Mouse (Mus musculus) lung, postnatal 4 days (tissue): ENCODE measurements around the gene Pecam1.

Experiments
- DNase-seq, 2 experiments: peaks; one replicate each; pipeline ENCODE4 v3.0.0; 2021

Gene Pecam1

DNA sequence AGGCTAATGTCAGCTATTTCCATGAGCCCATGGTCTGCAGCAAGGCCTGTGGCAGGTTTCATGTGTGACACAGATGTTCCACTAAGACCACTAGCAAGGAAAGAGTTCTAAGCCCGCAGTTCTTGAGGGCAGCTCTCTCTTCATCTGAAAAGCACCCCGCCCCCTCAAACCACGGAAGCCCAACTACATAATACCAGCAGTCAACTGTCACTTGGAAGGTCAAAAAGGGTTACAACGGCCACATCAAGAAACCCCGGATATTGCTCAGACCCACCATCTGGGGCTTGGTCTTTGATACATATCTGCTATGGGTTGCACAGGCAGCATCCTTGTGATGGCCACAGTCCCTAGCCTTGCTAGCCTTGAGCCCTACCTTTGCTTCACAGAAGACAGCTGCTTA, 62.1 kb downstream of the Pecam1 start:
- no peak for DNase-seq

- DNase-seq, result no peak
Observed at GRCm38 (mm10) chr11:106687293-106687692, 63.1 kb downstream of the Pecam1 start.

- DNase-seq, result no peak
Observed at GRCm38 (mm10) chr11:106684027-106684426, 66.4 kb downstream of the Pecam1 start.

GRCm38 (mm10) chr11:106683345-106683744, 67.1 kb downstream of the Pecam1 start:
- DNase-seq, result no peak

DNA sequence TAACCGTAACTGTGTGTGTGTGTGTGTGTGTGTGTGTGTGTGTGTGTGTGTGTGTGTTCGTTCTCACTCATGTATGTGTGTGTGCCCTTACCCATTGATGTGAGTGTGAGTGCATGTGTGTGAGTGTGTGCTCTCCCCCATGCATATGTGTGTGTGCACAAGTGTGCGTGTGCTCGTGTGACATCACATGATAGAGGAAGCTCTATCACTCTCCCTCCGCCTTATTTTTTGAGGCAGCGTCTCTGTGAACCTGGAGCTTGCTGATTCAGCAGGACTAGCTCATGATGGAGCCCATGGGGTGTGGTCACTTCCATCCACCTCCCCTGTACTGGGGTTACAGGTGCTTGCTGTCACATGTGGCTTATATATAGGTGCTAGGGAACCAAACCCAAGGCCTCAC, 69.3 kb downstream of the Pecam1 start:
- DNase-seq, result no peak

GRCm38 (mm10) chr11:106679874-106680273, 70.6 kb downstream of the Pecam1 start:
- no peak for DNase-seq

DNA sequence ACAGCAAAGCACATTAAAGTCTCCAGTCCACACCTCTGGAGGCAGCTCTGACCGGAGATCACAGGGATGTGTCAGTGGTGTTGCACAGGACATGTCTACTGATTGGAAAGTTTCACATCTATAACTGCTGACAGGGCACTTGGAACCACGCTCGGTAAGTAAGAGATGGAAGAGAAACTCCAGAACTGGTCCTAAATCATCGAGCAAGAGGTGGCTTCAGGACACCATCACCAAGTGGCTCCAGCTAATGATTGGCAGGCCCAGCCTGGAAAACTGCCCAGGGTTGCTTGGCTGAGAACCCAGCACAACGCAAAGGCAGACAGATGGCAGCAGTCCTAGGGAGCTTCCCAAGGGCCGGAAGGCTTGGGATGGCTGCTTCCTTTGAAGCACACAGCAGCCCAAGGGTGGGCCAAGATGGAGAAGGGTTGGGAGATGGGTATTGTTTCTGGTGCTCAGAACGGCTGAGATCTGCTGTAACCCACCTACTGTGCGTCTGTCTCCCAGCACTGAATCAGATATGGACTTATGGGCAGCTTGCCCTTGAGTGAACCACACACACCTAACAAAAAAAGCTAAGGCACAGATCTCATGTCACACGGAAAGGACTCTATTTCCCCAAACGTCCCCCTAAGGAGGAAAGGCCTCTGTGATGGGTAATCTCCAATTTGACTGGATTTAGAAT, 72.4 kb downstream of the Pecam1 start:
- peak; percentile 91 to 95 for DNase-seq

GRCm38 (mm10) chr11:106677331-106677730, 73.1 kb downstream of the Pecam1 start:
- no peak for DNase-seq

DNA sequence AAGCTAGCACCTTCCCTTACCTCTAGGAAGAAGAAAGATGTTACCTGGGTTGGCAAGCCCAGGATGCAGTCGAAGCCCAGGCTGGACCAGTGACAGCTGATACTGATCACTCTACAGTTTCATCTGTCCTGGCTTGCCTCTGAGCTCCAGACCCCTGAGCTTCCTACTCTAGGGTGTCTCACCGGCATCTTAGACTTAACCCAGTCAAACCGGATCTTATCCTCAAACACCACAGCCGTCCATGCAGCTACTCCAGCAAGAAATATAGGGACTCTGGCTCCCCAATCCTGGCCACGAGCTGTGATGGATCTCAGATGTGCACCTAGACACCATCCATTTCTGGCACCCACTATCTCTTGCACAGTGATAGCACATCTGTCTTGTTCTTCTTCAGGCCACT, 74.6 kb downstream of the Pecam1 start:
- no peak for DNase-seq

DNA sequence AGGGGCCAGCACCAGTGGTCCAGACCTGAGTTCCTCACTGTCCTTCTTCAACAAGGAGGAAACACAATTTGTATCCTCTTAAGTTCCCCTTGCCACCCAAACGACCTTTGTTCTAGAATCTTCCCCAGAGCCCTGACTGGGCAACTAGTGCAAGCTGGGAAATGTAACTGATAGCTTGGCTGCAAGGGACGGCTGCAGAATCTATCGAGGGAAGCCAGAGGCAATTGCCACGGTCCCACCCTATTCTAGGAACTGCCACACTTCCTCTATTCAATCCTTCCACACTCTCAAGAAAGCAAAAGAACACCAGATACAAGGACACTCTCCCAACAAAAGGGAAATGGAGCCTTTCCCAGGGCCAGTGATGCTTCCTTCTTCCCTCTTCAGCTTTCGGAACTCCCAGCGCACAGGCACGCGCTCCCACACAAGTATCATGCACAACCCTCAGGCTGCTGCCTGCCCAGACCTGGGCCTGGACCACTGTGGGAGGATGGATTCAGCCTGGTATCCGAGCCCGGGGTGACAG, 75.2 kb downstream of the Pecam1 start:
- DNase-seq, result peak; percentile 74 to 82

DNA sequence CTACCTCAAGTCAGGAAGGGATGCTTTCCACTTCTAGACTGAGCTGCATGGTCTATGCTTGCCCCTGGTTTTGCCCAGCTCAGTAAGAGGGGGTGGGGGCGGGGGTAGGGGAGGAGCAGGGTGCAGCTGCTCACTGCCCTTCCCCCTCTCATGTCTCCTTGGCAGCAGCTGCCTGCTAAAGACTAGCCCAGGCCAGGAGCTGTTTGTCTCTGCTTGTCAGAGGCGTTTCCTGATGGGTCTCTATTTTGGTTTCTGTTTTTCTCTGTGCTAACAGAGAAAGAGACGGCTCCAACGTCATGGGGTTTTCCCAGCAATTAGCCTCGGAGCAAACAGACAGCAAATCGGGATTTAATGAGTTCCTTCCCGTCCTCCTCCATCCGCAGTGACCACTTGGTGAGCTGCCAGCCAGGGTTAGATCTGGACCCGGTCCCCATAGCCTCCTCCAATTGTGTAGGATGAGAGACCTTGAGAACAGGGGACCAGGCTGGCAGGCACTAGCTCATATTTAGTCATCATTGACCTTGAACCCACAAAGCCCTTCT, 75.7 kb downstream of the Pecam1 start:
- peak; percentile 89 to 92 for DNase-seq

GRCm38 (mm10) chr11:106673727-106674611, 76.5 kb downstream of the Pecam1 start:
- DNase-seq, result no peak

DNA sequence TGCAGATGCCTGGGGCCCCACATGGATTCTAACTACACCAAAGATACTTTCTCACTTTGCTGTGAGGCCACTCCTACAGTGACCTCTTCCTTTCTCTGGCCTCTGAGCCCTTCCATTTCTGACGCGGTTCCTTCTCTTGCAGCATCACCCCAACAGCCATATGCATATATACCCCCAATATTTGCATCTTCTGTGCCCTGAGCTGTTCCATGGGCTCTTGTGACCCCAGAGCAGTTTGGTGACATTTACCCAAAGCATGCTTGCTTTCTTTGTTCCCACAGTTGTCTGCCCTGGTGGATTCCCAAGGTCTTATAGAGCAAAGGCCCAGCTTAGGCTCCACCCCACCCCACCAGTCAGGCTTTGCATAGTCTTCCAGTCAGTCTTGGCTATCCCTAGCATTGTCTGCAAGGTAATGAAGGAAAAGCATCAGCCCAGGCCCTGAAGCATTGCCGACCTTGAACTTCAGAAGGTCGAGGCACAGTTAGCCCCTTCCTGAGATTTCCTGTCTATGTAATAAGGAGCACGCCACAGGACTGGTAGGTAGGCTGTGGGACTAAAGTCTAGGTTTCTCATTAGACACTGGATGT, 77.4 kb downstream of the Pecam1 start:
- DNase-seq, result no peak

DNA sequence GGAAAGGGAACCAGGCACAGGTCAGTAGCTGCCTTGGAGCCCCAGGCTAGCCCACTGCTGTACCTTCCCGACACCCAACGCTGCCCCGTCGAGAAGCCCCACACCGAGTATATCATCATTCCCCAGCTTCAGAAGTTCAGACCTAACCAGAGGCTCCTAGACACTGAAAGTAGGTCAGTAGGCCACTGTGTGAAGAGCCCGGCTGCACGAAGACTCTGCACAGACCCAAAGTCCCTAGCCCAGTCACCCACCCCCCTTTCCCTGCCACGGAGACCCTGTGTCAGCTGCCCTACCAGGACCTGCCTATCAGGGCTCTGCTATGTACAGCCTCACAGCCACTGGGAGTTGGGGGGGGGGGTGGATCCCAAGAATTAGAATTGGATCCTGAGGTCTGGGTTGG, 78.6 kb downstream of the Pecam1 start:
- no peak for DNase-seq

- no peak for DNase-seq
Observed at GRCm38 (mm10) chr11:106670951-106671478, 79.4 kb downstream of the Pecam1 start.

GRCm38 (mm10) chr11:106670266-106670665, 80.2 kb downstream of the Pecam1 start:
- DNase-seq, result no peak

- DNase-seq, result peak; percentile 48 to 52
Observed at GRCm38 (mm10) chr11:106669873-106670173, 80.6 kb downstream of the Pecam1 start.

GRCm38 (mm10) chr11:106669102-106669872, 81.1 kb downstream of the Pecam1 start:
- DNase-seq, result no peak

- DNase-seq, result peak in 1 of 2 experiments; percentile 72
Observed at GRCm38 (mm10) chr11:106668336-106668735, 82.1 kb downstream of the Pecam1 start.

- peak in 1 of 2 experiments; percentile 50 for DNase-seq
Observed at GRCm38 (mm10) chr11:106667855-106668254, 82.6 kb downstream of the Pecam1 start.

DNA sequence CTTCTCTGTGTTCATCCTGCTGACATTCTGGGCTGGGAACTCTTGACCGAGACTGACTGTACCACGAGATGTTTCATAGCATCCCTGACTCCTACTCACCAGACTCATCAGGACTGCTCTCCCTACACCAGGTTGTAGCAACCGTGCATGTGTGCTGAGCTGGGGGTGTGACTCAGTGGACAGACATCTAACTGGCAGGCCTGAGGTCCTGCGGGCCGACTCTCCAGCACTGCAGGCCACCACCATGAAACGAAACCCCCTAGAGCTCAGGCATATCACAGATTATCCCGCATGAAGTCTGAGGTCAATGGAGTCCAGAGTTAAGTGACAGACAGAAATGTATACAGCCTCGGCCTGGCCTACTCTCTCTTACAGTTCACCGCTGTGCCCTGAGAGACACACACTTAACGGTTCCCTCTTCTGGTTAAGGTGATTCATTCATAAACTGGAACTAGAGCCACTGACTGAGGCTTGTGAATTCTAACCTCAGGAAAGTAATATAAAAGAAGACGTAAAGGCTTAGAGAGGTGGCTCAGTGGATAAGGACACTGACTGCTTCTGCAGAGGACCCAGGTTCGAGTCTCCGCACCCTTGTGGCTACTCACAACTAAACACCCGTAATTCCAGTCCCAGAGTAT, 83.8 kb downstream of the Pecam1 start:
- no peak for DNase-seq

GRCm38 (mm10) chr11:106665841-106666240, 84.6 kb downstream of the Pecam1 start:
- DNase-seq, result no peak
